Mouse (Mus musculus): ENCODE data around the gene Snx27. TPM values are rescaled to one million over a fixed set of nuclear protein-coding genes. Genes with fewer than 3 reads are reported as not detected.

Snx27 gene
- 15.6 TPM for polyA plus RNA-seq (2017; shearing (Covaris generic))

GRCm38 (mm10) chr3:94582456-94582891 is at the start of gene Snx27:
Snx27 (minus strand) TSS chr3:94582716.

GRCm38 (mm10) chr3:94480291-94480884 is 102.1 kb downstream of the Snx27 start, which contains the start of gene Riiad1:
Riiad1 (minus strand) TSS chr3:94480341.

GRCm38 (mm10) chr3:94477981-94478422 is 104.5 kb downstream of the Snx27 start, which contains the start of gene Celf3:
Celf3 (plus strand) TSS chr3:94478295.

Other genes starting within 250 kb of the Snx27 start
- not detected for gene Them5, start 240.6 kb downstream of the Snx27 start, polyA plus RNA-seq (2017; shearing (Covaris generic))
- not detected for gene C2cd4d, start 220.3 kb downstream of the Snx27 start, polyA plus RNA-seq (2017; shearing (Covaris generic))
- not detected for gene Rorc, start 209.9 kb downstream of the Snx27 start, polyA plus RNA-seq (2017; shearing (Covaris generic))
- not detected for gene Lingo4, start 184.2 kb downstream of the Snx27 start, polyA plus RNA-seq (2017; shearing (Covaris generic))
- gene Tdrkh, start 169.4 kb downstream of the Snx27 start, polyA plus RNA-seq (2017; shearing (Covaris generic)): 2.5 TPM
- gene Mrpl9, start 139.4 kb downstream of the Snx27 start, polyA plus RNA-seq (2017; shearing (Covaris generic)): 61.5 TPM
- gene Oaz3, start 138.8 kb downstream of the Snx27 start, polyA plus RNA-seq (2017; shearing (Covaris generic)): 1.8 TPM
- gene Celf3, start 104.4 kb downstream of the Snx27 start, polyA plus RNA-seq (2017; shearing (Covaris generic)): not detected
- 1.8 TPM for gene Riiad1, start 102.4 kb downstream of the Snx27 start, polyA plus RNA-seq (2017; shearing (Covaris generic))
- gene Gm10972, start 60.4 kb upstream of the Snx27 start, polyA plus RNA-seq (2017; shearing (Covaris generic)): not detected
- gene Tuft1, start 76.2 kb upstream of the Snx27 start, polyA plus RNA-seq (2017; shearing (Covaris generic)): 6.0 TPM
- gene Selenbp2, start 110.8 kb upstream of the Snx27 start, polyA plus RNA-seq (2017; shearing (Covaris generic)): not detected
- gene Cgn, start 203.8 kb upstream of the Snx27 start, polyA plus RNA-seq (2017; shearing (Covaris generic)): 0.17 TPM

Data from effector memory CD4-positive, alpha-beta T cell, adult 5 months (primary cell).